Mouse (Mus musculus) liver, postnatal 0 days (tissue): Measurements from ENCODE around the gene Lama5. TPM values are rescaled to one million over a fixed set of nuclear protein-coding genes. Genes with fewer than 3 reads are reported as not detected.
A peak's percentile ranks its signal among the peaks of the same experiment; 100 is the strongest.

Experiments
- ATAC-seq: fragments of 200-750 bp; cut with Nextera tagmentation; 2 replicates; pipeline ENCODE4 v1.8.0; 2017; ENCODE audit warnings: mild to moderate bottlenecking, moderate library complexity
- DNase-seq: peaks from one replicate; pipeline ENCODE4 v3.0.0-alpha.2; 2016
- H3K27ac ChIP-seq: fragments of 300-500 bp; sonication (generic); 2 replicates; pipeline ENCODE4 v1.5.1; 2014; ENCODE audit warnings: antibody characterized with exemption, moderate library complexity, mild to moderate bottlenecking, low read depth
- H3K27me3 ChIP-seq: fragments of 300-500 bp; sonication (generic); 2 replicates; pipeline ENCODE4 v1.6.1; 2014; ENCODE audit warnings: low read length, control low read depth, mixed read lengths; ENCODE audit not compliant: insufficient read depth
- H3K36me3 ChIP-seq: fragments of 300-500 bp; sonication (generic); replicated peaks from 2 replicates; pipeline ENCODE4 v1.6.1; 2014; ENCODE audit warnings: mild to moderate bottlenecking, control low read depth, low read length, moderate library complexity, mixed read lengths; ENCODE audit not compliant: insufficient read depth
- H3K4me1 ChIP-seq: fragments of 300-500 bp; sonication (generic); 2 replicates; pipeline ENCODE4 v1.6.1; 2014; ENCODE audit warnings: antibody characterized with exemption, mild to moderate bottlenecking, control low read depth; ENCODE audit not compliant: insufficient read depth
- H3K4me2 ChIP-seq: fragments of 300-500 bp; sonication (generic); 2 replicates; pipeline ENCODE4 v1.6.1; 2014; ENCODE audit warnings: low read depth, mild to moderate bottlenecking, low read length, moderate library complexity, mixed read lengths
- H3K4me3 ChIP-seq: fragments of 300-500 bp; sonication (generic); 2 replicates; pipeline ENCODE4 v1.5.1; 2014; ENCODE audit warnings: low read depth, low read length
- H3K9ac ChIP-seq: fragments of 300-500 bp; sonication (generic); replicated peaks from 2 replicates; pipeline ENCODE4 v1.6.1; 2014; ENCODE audit warnings: mild to moderate bottlenecking, moderate library complexity
- H3K9me3 ChIP-seq: fragments of 300-500 bp; sonication (generic); 2 replicates; pipeline ENCODE4 v1.6.1; 2016; ENCODE audit warnings: mild to moderate bottlenecking, control low read depth, low read length, mixed read lengths
- CTCF ChIP-seq: sonication (generic); IDR thresholded peaks from 2 replicates; pipeline ENCODE4 v1.5.1; 2016; ENCODE audit warnings: antibody characterized with exemption, low read depth
- EP300 ChIP-seq: IDR thresholded peaks from 2 replicates; pipeline ENCODE4 v1.6.1; 2016; ENCODE audit warnings: antibody characterized with exemption, low read depth, mild to moderate bottlenecking
- WGBS: fragments of 180-500 bp; shearing (Covaris S2); extraction: QIAGEN DNeasy Blood & Tissue Kit; methylation state at CpG from one replicate; pipeline ENCODE4 v1.1.7; 2014; ENCODE audit not compliant: insufficient replicate concordance; 5-methylcytosine and 5-hydroxymethylcytosine counted together
- polyA plus RNA-seq: library from polyadenylated mRNA; unstranded; fragments of >200 nt; fragmentation: Nextera tagmentation; extraction: Ambion mirVana; gene quantifications from 2 replicates; pipeline ENCODE4 v1.2.1, GENCODE M21; 2015

Lama5 gene
- polyA plus RNA-seq, 1 experiment from 2014 or later: 2.2 TPM

DNA sequence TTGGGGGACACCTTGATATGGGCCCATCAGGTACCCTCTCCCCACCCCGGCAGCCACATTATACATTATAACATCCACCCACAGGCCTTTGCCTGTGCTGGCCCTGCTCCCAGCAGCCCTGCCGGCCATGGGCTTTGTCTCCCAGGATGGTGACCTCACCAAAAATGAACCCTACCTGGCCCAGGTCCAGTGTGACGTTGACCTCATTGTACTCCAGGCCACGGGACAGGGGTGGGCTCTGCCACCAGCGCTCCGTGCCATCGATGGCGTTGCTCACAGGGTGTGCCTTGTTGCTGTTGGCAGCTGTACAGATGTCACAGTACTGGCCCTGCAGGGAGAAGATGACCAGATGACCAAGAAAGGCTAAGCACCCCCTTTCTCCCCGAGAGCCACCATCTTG lies 4.6 kb downstream of the Lama5 start:
- 78% methylated on average over 9 of the region's 9 CpGs for WGBS
- TF ChIP-seq CTCF (no peak), EP300 (no peak)
- Histone ChIP-seq H3K4me3 (no peak overlapping the region), H3K4me2 (no peak overlapping the region), H3K9me3 (no peaks in the 10 kb centered on the region), H3K27me3 (peaks cover 18% of the 10 kb centered on the region), H3K36me3 (no peaks in the 10 kb centered on the region), H3K9ac (no peak overlapping the region), H3K27ac (no peak overlapping the region), H3K4me1 (peaks cover 19% of the 10 kb centered on the region)
- DNase-seq (no peak), ATAC-seq (no peak)

DNA sequence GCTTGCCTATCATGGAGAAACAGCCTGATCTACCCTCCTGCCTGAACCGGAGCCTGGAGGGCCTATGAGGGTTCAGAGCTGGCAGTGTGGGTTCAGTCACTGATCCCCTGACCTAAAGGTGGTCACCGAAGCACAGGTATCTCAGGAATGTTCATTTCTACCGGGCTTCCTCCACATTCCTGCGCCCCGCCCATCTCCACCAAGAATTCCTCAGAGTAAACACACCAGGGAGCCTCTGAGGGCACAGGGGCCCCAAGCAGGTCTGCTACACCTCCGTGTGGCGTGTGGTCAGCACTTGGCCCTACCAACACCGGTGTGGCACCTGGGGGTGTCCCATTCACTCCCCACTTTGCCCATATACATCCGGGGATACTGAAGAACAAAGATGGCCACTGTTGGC lies 5.5 kb downstream of the Lama5 start:
- no peak for DNase-seq
- WGBS: 60% methylated on average over 9 of the region's 9 CpGs
- no peak overlapping the region for H3K4me3 ChIP-seq

DNA sequence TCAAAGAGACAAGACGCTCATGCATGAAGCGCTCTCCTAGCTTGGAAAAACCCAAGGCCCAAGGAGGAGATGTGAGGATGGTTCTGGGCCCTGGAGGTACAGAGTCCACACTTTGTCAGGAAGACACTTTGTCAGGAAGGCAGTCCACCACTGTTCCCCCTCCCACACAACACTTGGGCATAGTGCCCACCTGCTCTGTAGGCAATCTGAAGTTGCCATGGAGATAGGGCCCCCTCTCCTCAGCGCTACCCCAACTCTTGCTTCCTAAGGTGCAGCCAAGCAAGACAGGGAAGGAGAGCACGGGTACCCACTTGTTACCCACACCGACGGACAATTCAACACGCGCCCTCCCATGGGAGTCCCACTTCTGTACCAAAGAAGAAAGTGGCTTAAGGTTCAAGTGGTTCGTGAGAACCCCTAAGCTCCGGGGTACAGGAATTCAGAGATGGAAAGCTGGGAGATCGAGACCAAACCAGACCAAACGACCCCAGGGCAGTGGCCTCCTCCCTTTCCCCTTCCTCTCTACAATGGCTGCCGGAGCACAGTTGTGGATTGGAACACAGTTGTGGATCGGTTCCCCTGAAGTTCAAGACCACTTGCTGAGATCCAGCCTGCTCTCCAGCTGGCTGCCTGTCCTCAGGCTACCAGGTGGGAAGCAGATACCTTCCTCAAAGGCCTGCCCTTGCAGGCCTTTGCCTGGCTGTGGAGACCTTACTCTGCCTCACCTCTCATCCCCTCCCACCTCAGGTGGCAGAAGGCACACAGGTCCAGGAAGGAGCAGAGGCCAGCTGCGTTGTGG lies 6.3 kb downstream of the Lama5 start:
- H3K9ac ChIP-seq: no peak overlapping the region
- H3K27ac ChIP-seq: no peak overlapping the region
- 76% methylated on average over 15 of the region's 15 CpGs for WGBS
- ATAC-seq (no peak), DNase-seq (no peak)
- H3K36me3 ChIP-seq: no peaks in the 10 kb centered on the region
- no peak overlapping the region for H3K4me3 ChIP-seq
- peaks cover 1% of the 10 kb centered on the region for H3K27me3 ChIP-seq
- H3K4me2 ChIP-seq: no peak overlapping the region
- TF ChIP-seq CTCF (no peak), EP300 (no peak)
- no peaks in the 10 kb centered on the region for H3K9me3 ChIP-seq
- H3K4me1 ChIP-seq: peaks cover 13% of the 10 kb centered on the region; the same call in 1 of the 2 replicates

More for the DNA sequence above, 5.5 kb downstream of the Lama5 start:
- ATAC-seq: no peak
- H3K27me3 ChIP-seq: peaks cover 9% of the 10 kb centered on the region
- no peaks in the 10 kb centered on the region for H3K36me3 ChIP-seq
- H3K27ac ChIP-seq: no peak overlapping the region
- TF ChIP-seq CTCF: no peak
- TF ChIP-seq EP300: no peak
- H3K9ac ChIP-seq: no peak overlapping the region
- H3K9me3 ChIP-seq: no peaks in the 10 kb centered on the region
- no peak overlapping the region for H3K4me2 ChIP-seq
- peaks cover 14% of the 10 kb centered on the region for H3K4me1 ChIP-seq

DNA sequence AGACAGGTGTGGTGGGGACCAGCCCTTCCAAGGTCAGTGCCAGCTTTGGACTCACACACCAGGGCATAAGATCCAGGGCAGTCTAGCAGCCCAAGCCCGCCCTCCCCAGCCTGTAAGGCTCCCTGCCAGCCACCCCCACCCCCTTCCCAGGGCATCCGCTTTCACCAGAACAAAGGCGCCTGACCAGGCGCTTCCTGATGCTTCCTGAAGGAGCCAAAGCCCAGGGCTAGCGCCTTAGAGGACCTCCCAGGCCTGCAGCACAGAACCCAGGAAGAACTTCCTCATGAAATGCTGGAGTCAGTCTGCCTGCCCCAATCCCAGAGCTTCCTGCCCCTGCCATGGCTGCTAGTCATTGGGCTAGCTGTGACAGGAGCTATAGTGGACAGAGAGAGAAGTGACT lies 7.0 kb downstream of the Lama5 start:
- Histone ChIP-seq H3K9ac (no peak overlapping the region), H3K4me3 (no peak overlapping the region), H3K36me3 (no peaks in the 10 kb centered on the region), H3K4me2 (no peak overlapping the region), H3K4me1 (peaks cover 13% of the 10 kb centered on the region; the same call in 1 of the 2 replicates), H3K27ac (0 out of 2 replicates have a peak overlapping the region, but pooled peaks have one; percentile 39), H3K27me3 (no peaks in the 10 kb centered on the region), H3K9me3 (no peaks in the 10 kb centered on the region)
- ATAC-seq (peak; percentile 26; the same call in 1 of the 2 replicates), DNase-seq (no peak)
- WGBS: 63% methylated on average over 5 of the region's 5 CpGs
- no peak for TF ChIP-seq EP300
- no peak for TF ChIP-seq CTCF

DNA sequence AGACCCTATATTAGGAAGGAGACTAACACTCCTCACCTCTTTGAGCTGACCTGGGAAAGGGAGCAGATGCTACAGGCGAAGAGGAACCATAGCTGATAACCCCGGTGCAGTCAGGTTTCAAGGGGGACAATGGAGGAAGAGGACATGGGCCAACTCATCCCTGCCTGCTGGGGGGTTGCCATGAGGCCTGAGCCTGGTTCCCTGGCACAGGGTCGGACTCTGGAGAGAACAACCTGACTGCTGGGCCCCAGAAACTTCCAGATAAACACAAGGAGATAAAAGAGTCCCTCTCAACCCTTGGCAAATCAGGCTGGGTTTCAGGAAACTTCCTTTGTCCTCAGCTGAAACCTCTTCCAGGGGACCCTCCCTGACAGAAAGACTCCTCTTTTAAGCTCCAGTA lies 7.4 kb downstream of the Lama5 start:
- WGBS: 52% methylated on average over 3 of the region's 3 CpGs
- H3K36me3 ChIP-seq: no peaks in the 10 kb centered on the region
- H3K27me3 ChIP-seq: no peaks in the 10 kb centered on the region

DNA sequence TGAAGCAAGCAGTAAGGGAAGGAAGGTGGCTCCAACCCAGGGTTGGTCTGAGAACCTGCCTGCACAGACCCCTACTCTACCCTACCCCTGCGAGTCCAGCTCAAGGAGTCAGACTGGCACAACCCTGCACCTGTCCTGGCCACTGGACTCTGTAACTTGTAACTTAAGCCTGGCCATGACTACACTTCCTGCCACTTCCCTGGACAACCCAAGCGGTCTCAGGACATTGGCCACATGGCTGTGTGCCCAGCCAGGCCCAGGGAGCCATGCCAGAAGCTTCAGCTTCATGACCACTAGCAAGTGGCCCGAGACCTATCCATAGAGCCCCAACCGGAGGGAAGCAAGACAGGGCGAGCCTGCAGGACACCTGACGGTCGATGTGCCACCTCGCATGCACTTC lies 8.1 kb downstream of the Lama5 start:
- 69% methylated on average over 8 of the region's 8 CpGs for WGBS
- DNase-seq (no peak), ATAC-seq (no peak)
- TF ChIP-seq CTCF (no peak), EP300 (no peak)
- Histone ChIP-seq H3K9me3 (no peaks in the 10 kb centered on the region), H3K27me3 (no peaks in the 10 kb centered on the region), H3K4me3 (no peak overlapping the region), H3K27ac (no peak overlapping the region), H3K4me1 (peaks cover 13% of the 10 kb centered on the region; the same call in 1 of the 2 replicates), H3K4me2 (no peak overlapping the region), H3K36me3 (no peaks in the 10 kb centered on the region), H3K9ac (no peak overlapping the region)

More for the DNA sequence above, 7.4 kb downstream of the Lama5 start:
- no peaks in the 10 kb centered on the region for H3K9me3 ChIP-seq
- peaks cover 13% of the 10 kb centered on the region; the same call in 1 of the 2 replicates for H3K4me1 ChIP-seq
- TF ChIP-seq CTCF (no peak), EP300 (no peak)
- no peak overlapping the region for H3K4me2 ChIP-seq
- no peak for ATAC-seq
- H3K27ac ChIP-seq: 0 out of 2 replicates have a peak overlapping the region, but pooled peaks have one; percentile 39
- DNase-seq: no peak
- no peak overlapping the region for H3K9ac ChIP-seq
- H3K4me3 ChIP-seq: no peak overlapping the region
